9 mouse cellular contexts compared by ENCODE assay signal in genomic region chr8:127495226-127495780, GRCm38 (mm10).
DNase-seq lines count a peak whose midpoint lies in the region; ATAC-seq lines count a peak whose summit lies in the region.
"Had no signal": no experiment of that assay in that cellular context is flagged by ENCODE, and none has a peak within 500 bp of the region (broad histone marks: within the 10 kb centered on the region; RNA-seq: fewer than 3 reads in every experiment).

No protein-coding gene starts in this region.

- ATAC-seq in hindbrain, embryonic 16.5 days: no peak
- 0 out of 2 replicates have a peak, but pooled peaks have one; percentile 32 for ATAC-seq in midbrain, embryonic 13.5 days
- ATAC-seq in frontal cortex, adult (ENCODE audit: low TSS enrichment): no peak

- H3K4me1 ChIP-seq in hindbrain, embryonic 10.5 days (replicated peaks): peaks cover 58% of the 10 kb centered on the region
- H3K4me1 ChIP-seq in hindbrain, embryonic 16.5 days (ENCODE audit: control insufficient read depth, insufficient read depth, low read depth, low read length): peaks cover 10% of the 10 kb centered on the region
- peaks cover 30% of the 10 kb centered on the region for H3K4me1 ChIP-seq in midbrain, embryonic 13.5 days (replicated peaks)

- WGBS in hindbrain, embryonic 10.5 days: 70% methylated on average over 4 of the region's 4 CpGs
- WGBS in hindbrain, embryonic 16.5 days: 72% methylated on average over 4 of the region's 4 CpGs
- WGBS in midbrain, embryonic 13.5 days: 57% methylated on average over 4 of the region's 4 CpGs

- peak; percentile 42 for DNase-seq in hindbrain, embryonic 10.5 days (ENCODE audit: low spot score)
- DNase-seq in CD4-positive, CD25-positive, alpha-beta regulatory T cell, adult 2 months (ENCODE audit: low read depth, low spot score): peak; percentile 51
- peak; percentile 72 for DNase-seq in embryo, embryonic 10 days (ENCODE audit: low spot score)
- no peak for DNase-seq in cerebellum, postnatal 25 days
- DNase-seq in right cerebral cortex, postnatal 4 days: no peak
- DNase-seq: liver, embryonic 13.5 days had no signal

- no peak overlapping the region for H3K4me3 ChIP-seq in hindbrain, embryonic 10.5 days
- no peak overlapping the region for H3K4me3 ChIP-seq in hindbrain, embryonic 16.5 days (ENCODE audit: low read length)
- H3K4me3 ChIP-seq in midbrain, embryonic 13.5 days (replicated peaks): no peak overlapping the region
- H3K4me3 ChIP-seq: liver, embryonic 13.5 days had no signal

- H3K9me3 ChIP-seq in hindbrain, embryonic 10.5 days: no peaks in the 10 kb centered on the region
- H3K9me3 ChIP-seq in hindbrain, embryonic 16.5 days (ENCODE audit: control insufficient read depth, low read length): no peaks in the 10 kb centered on the region
- H3K9me3 ChIP-seq in midbrain, embryonic 13.5 days: no peaks in the 10 kb centered on the region
- H3K9me3 ChIP-seq: liver, embryonic 13.5 days had no signal

- H3K27ac ChIP-seq in hindbrain, embryonic 10.5 days: no peak overlapping the region
- H3K27ac ChIP-seq in hindbrain, embryonic 16.5 days (ENCODE audit: low read depth, low read length): no peak overlapping the region
- H3K27ac ChIP-seq in midbrain, embryonic 13.5 days: peak overlapping the region; percentile 30; the same call in 1 of the 2 replicates
- H3K27ac ChIP-seq: liver, embryonic 13.5 days had no signal

- H3K4me2 ChIP-seq in hindbrain, embryonic 16.5 days (ENCODE audit: low read length): no peak overlapping the region
- no peak overlapping the region for H3K4me2 ChIP-seq in midbrain, embryonic 13.5 days (replicated peaks)
- H3K4me2 ChIP-seq: liver, embryonic 13.5 days had no signal

- H3K36me3 ChIP-seq in hindbrain, embryonic 10.5 days: no peaks in the 10 kb centered on the region
- H3K36me3 ChIP-seq in hindbrain, embryonic 16.5 days (ENCODE audit: control insufficient read depth, insufficient read depth, low read length): no peaks in the 10 kb centered on the region
- no peaks in the 10 kb centered on the region for H3K36me3 ChIP-seq in midbrain, embryonic 13.5 days
- H3K36me3 ChIP-seq: liver, embryonic 13.5 days had no signal

- no peak overlapping the region for H3K9ac ChIP-seq in hindbrain, embryonic 16.5 days (ENCODE audit: low read depth, low read length)
- no peak overlapping the region for H3K9ac ChIP-seq in midbrain, embryonic 13.5 days (replicated peaks)
- H3K9ac ChIP-seq: liver, embryonic 13.5 days had no signal

- peaks cover 12% of the 10 kb centered on the region; the same call in 1 of the 2 replicates for H3K27me3 ChIP-seq in hindbrain, embryonic 10.5 days (ENCODE audit: insufficient read depth, poor library complexity, severe bottlenecking)
- no peaks in the 10 kb centered on the region for H3K27me3 ChIP-seq in hindbrain, embryonic 16.5 days (replicated peaks; ENCODE audit: control insufficient read depth, insufficient read depth, low read length)
- H3K27me3 ChIP-seq in midbrain, embryonic 13.5 days: no peaks in the 10 kb centered on the region
- H3K27me3 ChIP-seq: liver, embryonic 13.5 days had no signal

Comparison
In these comparisons a context has a peak if more than half of its experiments do, and no peak if none do; other contexts are left out.
1. DNase-seq: peak in hindbrain, embryonic 10.5 days (single experiment), CD4-positive, CD25-positive, alpha-beta regulatory T cell, adult 2 months (single experiment) and embryo, embryonic 10 days (single experiment); none in cerebellum, postnatal 25 days (0 of 2) and right cerebral cortex, postnatal 4 days (single experiment).